Mouse (Mus musculus) stomach, postnatal 0 days (tissue): ENCODE measurements at regions not wholly inside any gene's neighbourhood (a gene's known extent, or its start where the extent isn't known, plus 50 kb on each side); places are given as distances from the start of the nearest gene placed in this dataset.

Experiments
- CTCF ChIP-seq: IDR thresholded peaks from 2 replicates; pipeline ENCODE4 v1.5.1; 2016; ENCODE audit warnings: antibody characterized with exemption, low read depth, mild to moderate bottlenecking, moderate library complexity
- EP300 ChIP-seq: optimal IDR thresholded peaks from 2 replicates; pipeline ENCODE3; 2016; ENCODE audit warnings: antibody characterized with exemption

GRCm38 (mm10) chr16:76223716-76224115 is 149.9 kb downstream of the Nrip1 start:
- TF ChIP-seq EP300 (no peak), CTCF (no peak)
